9 mouse cellular contexts compared by ENCODE assay signal in genomic region chr10:74994863-74995262, GRCm38 (mm10). TPM values are rescaled to one million over a fixed set of nuclear protein-coding genes. Genes with fewer than 3 reads are reported as not detected.
DNase-seq lines count a peak whose midpoint lies in the region; ATAC-seq and TF ChIP-seq lines count a peak whose summit lies in the region.
"Had no signal": no experiment of that assay in that cellular context is flagged by ENCODE, and none has a peak within 500 bp of the region (broad histone marks: within the 10 kb centered on the region; RNA-seq: fewer than 3 reads in every experiment).

No protein-coding gene starts in this region.

- no peaks in the 10 kb centered on the region for H3K4me1 ChIP-seq in kidney, adult 2 months (ENCODE audit: control insufficient read depth, insufficient read depth, low read length)
- H3K4me1 ChIP-seq in embryonic facial prominence, embryonic 14.5 days (ENCODE audit: control insufficient read depth, insufficient read depth, low read length): no peaks in the 10 kb centered on the region; the same call in 1 of the 2 replicates
- H3K4me1 ChIP-seq in hindbrain, embryonic 16.5 days (ENCODE audit: control insufficient read depth, insufficient read depth, low read depth, low read length): peaks cover 22% of the 10 kb centered on the region
- H3K4me1 ChIP-seq in neural tube, embryonic 12.5 days: peaks cover 45% of the 10 kb centered on the region

- H3K9ac ChIP-seq in embryonic facial prominence, embryonic 14.5 days (ENCODE audit: low read depth, low read length): no peak overlapping the region
- H3K9ac ChIP-seq in hindbrain, embryonic 16.5 days (ENCODE audit: low read depth, low read length): no peak overlapping the region
- H3K9ac ChIP-seq in neural tube, embryonic 12.5 days: no peak overlapping the region
- H3K9ac ChIP-seq: liver, postnatal 0 days had no signal

- no peaks in the 10 kb centered on the region for H3K9me3 ChIP-seq in embryonic facial prominence, embryonic 14.5 days (ENCODE audit: control insufficient read depth, low read length)
- no peaks in the 10 kb centered on the region for H3K9me3 ChIP-seq in hindbrain, embryonic 16.5 days (ENCODE audit: control insufficient read depth, low read length)
- 0 out of 2 replicates have a peak, but pooled peaks cover 6% of the 10 kb centered on the region for H3K9me3 ChIP-seq in neural tube, embryonic 12.5 days

- no peaks in the 10 kb centered on the region for H3K27me3 ChIP-seq in kidney, adult 2 months (replicated peaks; ENCODE audit: control insufficient read depth, insufficient read depth, low read length)
- H3K27me3 ChIP-seq in embryonic facial prominence, embryonic 14.5 days (replicated peaks; ENCODE audit: control insufficient read depth, insufficient read depth, low read length): 0 out of 2 replicates have a peak, but pooled peaks cover 3% of the 10 kb centered on the region
- H3K27me3 ChIP-seq in hindbrain, embryonic 16.5 days (replicated peaks; ENCODE audit: control insufficient read depth, insufficient read depth, low read length): no peaks in the 10 kb centered on the region
- no peaks in the 10 kb centered on the region for H3K27me3 ChIP-seq in neural tube, embryonic 12.5 days (replicated peaks)

- no peak for TF ChIP-seq POLR2A in kidney, adult 2 months (IDR thresholded peaks at IDR 0.05; ENCODE audit: low read depth, low read length)

- no peak overlapping the region for H3K27ac ChIP-seq in kidney, adult 2 months (ENCODE audit: insufficient read depth, low read depth, low read length)
- H3K27ac ChIP-seq in embryonic facial prominence, embryonic 14.5 days (replicated peaks; ENCODE audit: low read depth, low read length): no peak overlapping the region
- 0 out of 2 replicates have a peak overlapping the region, but pooled peaks have one; percentile 31 for H3K27ac ChIP-seq in hindbrain, embryonic 16.5 days (ENCODE audit: low read depth, low read length)
- H3K27ac ChIP-seq in neural tube, embryonic 12.5 days: no peak overlapping the region

- no peak overlapping the region for H3K4me3 ChIP-seq in kidney, adult 2 months (ENCODE audit: insufficient read depth, low read depth, low read length)
- H3K4me3 ChIP-seq in embryonic facial prominence, embryonic 14.5 days (ENCODE audit: low read depth, low read length): peak overlapping the region; percentile 26; the same call in 1 of the 2 replicates
- H3K4me3 ChIP-seq in hindbrain, embryonic 16.5 days (ENCODE audit: low read length): no peak overlapping the region
- H3K4me3 ChIP-seq in neural tube, embryonic 12.5 days: 0 out of 2 replicates have a peak overlapping the region, but pooled peaks have one; percentile 5

- WGBS in kidney, adult 2 months: 51% methylated on average over 5 of the region's 5 CpGs
- 9% methylated on average over 5 of the region's 5 CpGs for WGBS in embryonic facial prominence, embryonic 14.5 days
- WGBS in hindbrain, embryonic 16.5 days: 5% methylated on average over 5 of the region's 5 CpGs
- 8% methylated on average over 5 of the region's 5 CpGs for WGBS in neural tube, embryonic 12.5 days

- no peaks in the 10 kb centered on the region for H3K36me3 ChIP-seq in kidney, adult 2 months (ENCODE audit: control insufficient read depth, insufficient read depth, low read length)
- H3K36me3 ChIP-seq in embryonic facial prominence, embryonic 14.5 days (ENCODE audit: control insufficient read depth, insufficient read depth, low read length): 0 out of 2 replicates have a peak, but pooled peaks cover 6% of the 10 kb centered on the region
- H3K36me3 ChIP-seq in hindbrain, embryonic 16.5 days (ENCODE audit: control insufficient read depth, insufficient read depth, low read length): peaks cover 12% of the 10 kb centered on the region; the same call in 1 of the 2 replicates
- peaks cover 17% of the 10 kb centered on the region for H3K36me3 ChIP-seq in neural tube, embryonic 12.5 days

- DNase-seq in kidney, adult 2 months: peak; percentile 10
- DNase-seq in kidney, adult 9 months: no peak
- peak; percentile 20 for DNase-seq in embryonic facial prominence, embryonic 14.5 days (ENCODE audit: low spot score)
- DNase-seq in layer of hippocampus, postnatal 36 days: no peak
- no peak for DNase-seq in thymus, postnatal 25 days
- DNase-seq: liver, postnatal 0 days had no signal

- peak overlapping the region; percentile 46 for H3K4me2 ChIP-seq in embryonic facial prominence, embryonic 14.5 days (ENCODE audit: low read depth, low read length)
- H3K4me2 ChIP-seq in hindbrain, embryonic 16.5 days (ENCODE audit: low read length): peak overlapping the region; percentile 49
- peak overlapping the region; percentile 56 for H3K4me2 ChIP-seq in neural tube, embryonic 12.5 days (replicated peaks)

- ATAC-seq in embryonic facial prominence, embryonic 14.5 days (ENCODE audit: low read depth): no peak
- ATAC-seq in hindbrain, embryonic 16.5 days: no peak
- ATAC-seq in neural tube, embryonic 12.5 days (ENCODE audit: low FRiP score, low read depth): peak; percentile 52
- ATAC-seq in megakaryocyte-erythroid progenitor cell, adult 5-6 weeks (replicated peaks; ENCODE audit: low FRiP score, low TSS enrichment, poor library complexity, severe bottlenecking): no peak
- ATAC-seq: liver, postnatal 0 days had no signal

- no peak for TF ChIP-seq CTCF in kidney, adult 2 months (conservative IDR thresholded peaks at IDR 0.05; ENCODE audit: insufficient read depth, insufficient read length, low read depth, low read length)

RNA-seq across cellular contexts. Expression of gene Gnaz, which starts 27.9 kb away (rescaled TPM):
- 4.4 and 5.0 TPM in 2 replicates for polyA plus RNA-seq in kidney, adult 2 months (2012; rRNA removed)
- 3.8 and 4.2 TPM in 2 replicates for polyA plus RNA-seq in embryonic facial prominence, embryonic 14.5 days (2014; fragmentation: Nextera tagmentation; extraction: Ambion mirVana)
- polyA plus RNA-seq in hindbrain, embryonic 16.5 days (2015; fragmentation: Nextera tagmentation; extraction: Ambion mirVana): 87.3 and 96.0 TPM in 2 replicates
- polyA plus RNA-seq in neural tube, embryonic 12.5 days (2016; fragmentation: Nextera tagmentation; extraction: Ambion mirVana): 26.6 and 33.9 TPM in 2 replicates
- 0.96 TPM in 1 of 2 replicates, not detected in the other for total RNA-seq in megakaryocyte-erythroid progenitor cell, adult 5-6 weeks (2014; fragmentation: Nextera tagmentation)
- 2.1 TPM in 1 of 2 replicates, not detected in the other for total RNA-seq in megakaryocyte-erythroid progenitor cell, adult 5-6 weeks (2017)
- total RNA-seq in layer of hippocampus, postnatal 36 days (2021): 100 to 1,000 TPM; 106 to 108 TPM

RNA-seq across cellular contexts. Expression of gene Rsph14, which starts 37.5 kb away (rescaled TPM):
- polyA plus RNA-seq in kidney, adult 2 months (2012; rRNA removed): not detected in 2 replicates
- polyA plus RNA-seq in embryonic facial prominence, embryonic 14.5 days (2014; fragmentation: Nextera tagmentation; extraction: Ambion mirVana): 0.39 and 2.4 TPM in 2 replicates
- polyA plus RNA-seq in hindbrain, embryonic 16.5 days (2015; fragmentation: Nextera tagmentation; extraction: Ambion mirVana): 0.49 and 0.81 TPM in 2 replicates
- not detected in 2 replicates for polyA plus RNA-seq in neural tube, embryonic 12.5 days (2016; fragmentation: Nextera tagmentation; extraction: Ambion mirVana)
- total RNA-seq in megakaryocyte-erythroid progenitor cell, adult 5-6 weeks (2014; fragmentation: Nextera tagmentation): not detected in 2 replicates
- not detected in 2 replicates for total RNA-seq in megakaryocyte-erythroid progenitor cell, adult 5-6 weeks (2017)
- total RNA-seq in layer of hippocampus, postnatal 36 days (2021): 1 to 10 TPM in 1 of 2 experiments, not detected in 1; 1.1 TPM
- polyA plus RNA-seq: liver, postnatal 0 days had no signal

RNA-seq across cellular contexts. Expression of gene Rab36, which starts 42.0 kb away (rescaled TPM):
- polyA plus RNA-seq in kidney, adult 2 months (2012; rRNA removed): 9.5 and 9.9 TPM in 2 replicates
- polyA plus RNA-seq in embryonic facial prominence, embryonic 14.5 days (2014; fragmentation: Nextera tagmentation; extraction: Ambion mirVana): 6.7 and 8.7 TPM in 2 replicates
- 19.5 and 22.2 TPM in 2 replicates for polyA plus RNA-seq in hindbrain, embryonic 16.5 days (2015; fragmentation: Nextera tagmentation; extraction: Ambion mirVana)
- polyA plus RNA-seq in neural tube, embryonic 12.5 days (2016; fragmentation: Nextera tagmentation; extraction: Ambion mirVana): 8.9 and 10.6 TPM in 2 replicates
- total RNA-seq in megakaryocyte-erythroid progenitor cell, adult 5-6 weeks (2014; fragmentation: Nextera tagmentation): not detected in 2 replicates
- total RNA-seq in megakaryocyte-erythroid progenitor cell, adult 5-6 weeks (2017): not detected in 2 replicates
- 10 to 100 TPM; 30.4 to 32.2 TPM for total RNA-seq in layer of hippocampus, postnatal 36 days (2021)

Comparison
In these comparisons a context has a peak if more than half of its experiments do, and no peak if none do; other contexts are left out.
1. DNase-seq: peak in kidney, adult 2 months (single experiment) and embryonic facial prominence, embryonic 14.5 days (single experiment); none in kidney, adult 9 months (single experiment), layer of hippocampus, postnatal 36 days (0 of 2) and thymus, postnatal 25 days (single experiment).
2. H3K4me3 ChIP-seq: peak in embryonic facial prominence, embryonic 14.5 days (single experiment) and neural tube, embryonic 12.5 days (single experiment); none in kidney, adult 2 months (single experiment) and hindbrain, embryonic 16.5 days (single experiment).
3. Peak in every context shown above with its lines, with median percentiles within 50 percentile points of each other: H3K4me2 ChIP-seq.